Mouse (Mus musculus) limb, embryonic 14.5 days (tissue): ENCODE data around the gene Tpmt. TPM values are rescaled to one million over a fixed set of nuclear protein-coding genes. Genes with fewer than 3 reads are reported as not detected.

ENCODE experiments used
- ATAC-seq: fragments of 200-750 bp; cut with Nextera tagmentation; 2 replicates; pipeline ENCODE4 v1.8.0; 2017; ENCODE audit warnings: low read depth, moderate number of reproducible peaks, moderate TSS enrichment; ENCODE audit not compliant: low FRiP score
- DNase-seq: peaks from one replicate; pipeline ENCODE4 v3.0.0-alpha.2; 2015; ENCODE audit warnings: low spot score
- H3K27ac ChIP-seq: fragments of 300-500 bp; sonication (generic); replicated peaks from 2 replicates; pipeline ENCODE4 v1.5.1; 2014; ENCODE audit warnings: low read depth, mild to moderate bottlenecking, low read length, moderate library complexity, mixed read lengths
- H3K27me3 ChIP-seq: fragments of 300-500 bp; sonication (generic); 2 replicates; pipeline ENCODE4 v1.6.1; 2014; ENCODE audit warnings: low read length, mixed read lengths; ENCODE audit not compliant: control insufficient read depth, insufficient read depth
- H3K36me3 ChIP-seq: fragments of 300-500 bp; sonication (generic); 2 replicates; pipeline ENCODE4 v1.6.1; 2014; ENCODE audit warnings: mild to moderate bottlenecking, low read length, moderate library complexity, mixed read lengths; ENCODE audit not compliant: control insufficient read depth, insufficient read depth
- H3K4me1 ChIP-seq: fragments of 300-500 bp; sonication (generic); 2 replicates; pipeline ENCODE4 v1.6.1; 2014; ENCODE audit warnings: antibody characterized with exemption, low read length, mixed read lengths; ENCODE audit not compliant: control insufficient read depth, insufficient read depth
- H3K4me2 ChIP-seq: fragments of 300-500 bp; sonication (generic); replicated peaks from 2 replicates; pipeline ENCODE4 v1.6.1; 2014; ENCODE audit warnings: low read depth, mild to moderate bottlenecking, low read length, moderate library complexity; ENCODE audit not compliant: severe bottlenecking
- H3K4me3 ChIP-seq: fragments of 300-500 bp; sonication (generic); replicated peaks from 2 replicates; pipeline ENCODE4 v1.5.1; 2014; ENCODE audit warnings: low read length
- H3K9ac ChIP-seq: fragments of 300-500 bp; sonication (generic); 2 replicates; pipeline ENCODE4 v1.6.1; 2014; ENCODE audit warnings: mild to moderate bottlenecking, low read depth, low read length, moderate library complexity; ENCODE audit not compliant: severe bottlenecking
- H3K9me3 ChIP-seq: fragments of 300-500 bp; sonication (generic); 2 replicates; pipeline ENCODE4 v1.6.1; 2016; ENCODE audit warnings: low read length; ENCODE audit not compliant: control insufficient read depth
- POLR2A ChIP-seq: fragments of 200-500 bp; IDR thresholded peaks from 2 replicates; pipeline ENCODE4 v1.8.0; 2012; ENCODE audit warnings: inconsistent platforms, mild to moderate bottlenecking, moderate library complexity, borderline replicate concordance; ENCODE audit not compliant: insufficient read depth, insufficient read length; ENCODE audit errors: extremely low read depth
- WGBS: fragments of 180-500 bp; shearing (Covaris S2); extraction: QIAGEN DNeasy Blood & Tissue Kit; methylation state at CpG from one replicate; pipeline ENCODE4 v1.1.7; 2014; 5-methylcytosine and 5-hydroxymethylcytosine counted together
- polyA plus RNA-seq, 2 experiments: library from polyadenylated mRNA; depleted of rRNA in 1 of 2; stranded (reverse) in 1 of 2; unstranded in 1 of 2; fragments of >200 nt; fragmentation: Nextera tagmentation in 1 of 2; extraction: Ambion mirVana in 1 of 2; gene quantifications; 2 replicates each; pipeline versions ENCODE4 v1.2.1 to v1.2.3; 2012 to 2014

Gene Tpmt
- polyA plus RNA-seq, 2 experiments, result 13.0 to 17.3 TPM

DNA sequence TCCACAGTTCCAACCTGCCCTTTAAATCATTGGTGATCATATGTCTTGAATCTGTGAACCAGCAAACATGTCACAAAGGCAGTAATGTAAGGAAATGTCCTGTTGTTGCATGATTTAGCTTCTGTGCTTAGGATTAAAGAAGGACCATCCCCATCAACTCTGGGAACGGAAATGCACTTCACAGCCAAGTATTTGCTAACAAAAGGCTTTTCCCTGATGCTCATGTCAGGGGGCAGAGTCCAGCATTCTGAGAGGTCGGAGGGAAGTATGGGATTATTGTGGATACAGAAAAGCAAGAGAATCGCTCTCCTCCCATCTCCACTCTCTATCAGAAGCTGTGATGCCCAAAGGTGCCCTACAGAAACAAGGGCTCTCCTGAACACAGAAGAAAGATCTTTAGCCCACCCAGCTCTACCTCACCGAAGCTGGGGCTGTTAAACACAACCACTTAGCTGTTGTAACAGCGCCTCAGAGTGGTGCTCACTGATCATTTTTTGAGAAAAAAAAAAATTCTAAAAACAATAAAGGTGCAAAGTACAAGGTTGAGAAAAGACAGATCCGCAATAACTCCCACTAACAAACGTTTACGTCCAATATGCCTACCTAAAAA is 2.4 kb downstream of the Tpmt start:
- H3K4me2 ChIP-seq, result peak overlapping the region; percentile 97
- peak overlapping the region; percentile 63; the same call in 1 of the 2 replicates for H3K4me3 ChIP-seq
- ATAC-seq (no peak), DNase-seq (no peak)
- H3K9ac ChIP-seq, result no peak overlapping the region
- 0 out of 2 replicates have a peak, but pooled peaks cover 3% of the 10 kb centered on the region for H3K36me3 ChIP-seq
- no peak for TF ChIP-seq POLR2A
- no peaks in the 10 kb centered on the region for H3K27me3 ChIP-seq
- 52% methylated on average over 8 of the region's 8 CpGs for WGBS
- H3K9me3 ChIP-seq, result no peaks in the 10 kb centered on the region
- peak overlapping the region; percentile 46; the same call in 1 of the 2 replicates for H3K27ac ChIP-seq
- peaks cover 10% of the 10 kb centered on the region; the same call in 1 of the 2 replicates for H3K4me1 ChIP-seq

DNA sequence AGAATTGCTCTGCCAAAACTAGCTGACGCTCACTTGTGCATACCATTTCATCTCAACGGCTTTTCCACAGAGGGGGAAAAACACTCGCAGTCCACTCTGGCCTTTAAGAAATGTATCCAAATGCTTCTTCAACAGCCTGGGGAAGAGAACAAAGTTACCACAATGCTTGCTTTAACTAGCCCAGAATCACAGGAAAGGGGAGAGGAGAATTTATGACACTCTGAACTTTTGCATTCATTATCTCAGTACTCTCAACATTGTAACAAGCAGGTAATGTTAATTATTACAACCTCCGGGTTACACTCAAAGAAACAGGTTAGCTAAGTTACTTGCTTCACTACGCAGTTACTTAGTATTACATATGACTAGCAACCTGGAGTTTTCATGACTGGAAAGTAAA is 4.5 kb downstream of the Tpmt start:
- 88% methylated on average over 5 of the region's 5 CpGs for WGBS
- Histone ChIP-seq H3K9ac (no peak overlapping the region), H3K9me3 (no peaks in the 10 kb centered on the region), H3K36me3 (0 out of 2 replicates have a peak, but pooled peaks cover 3% of the 10 kb centered on the region), H3K27me3 (no peaks in the 10 kb centered on the region), H3K27ac (no peak overlapping the region), H3K4me1 (peaks cover 7% of the 10 kb centered on the region; the same call in 1 of the 2 replicates), H3K4me3 (no peak overlapping the region), H3K4me2 (no peak overlapping the region)
- no peak for DNase-seq
- TF ChIP-seq POLR2A, result no peak
- no peak for ATAC-seq

DNA sequence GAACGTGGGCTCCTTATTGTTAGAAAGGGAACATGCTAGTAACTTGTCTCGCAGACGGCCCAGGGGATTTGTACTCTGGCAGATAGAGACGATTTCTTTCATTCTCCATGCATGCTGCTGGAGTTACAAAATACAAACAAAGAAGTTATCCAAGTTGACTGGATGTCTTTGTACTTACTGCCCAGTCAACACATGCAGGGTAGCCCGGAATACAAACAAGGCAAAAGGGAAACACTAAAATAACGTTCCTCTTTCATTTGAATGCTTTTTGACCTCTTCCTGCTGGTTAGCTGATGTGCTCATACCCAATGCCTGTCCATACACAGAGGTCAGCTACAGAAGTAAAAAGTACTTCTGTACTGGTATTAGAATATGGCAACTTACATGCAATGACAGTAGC is 6.6 kb downstream of the Tpmt start:
- no peaks in the 10 kb centered on the region for H3K4me1 ChIP-seq
- no peak for DNase-seq
- H3K27ac ChIP-seq, result no peak overlapping the region
- H3K9ac ChIP-seq, result no peak overlapping the region
- 0 out of 2 replicates have a peak, but pooled peaks cover 3% of the 10 kb centered on the region for H3K36me3 ChIP-seq
- WGBS, result 88% methylated on average over 6 of the region's 6 CpGs
- TF ChIP-seq POLR2A, result no peak
- H3K4me2 ChIP-seq, result no peak overlapping the region
- no peak for ATAC-seq
- no peaks in the 10 kb centered on the region for H3K27me3 ChIP-seq
- H3K4me3 ChIP-seq, result no peak overlapping the region
- H3K9me3 ChIP-seq, result no peaks in the 10 kb centered on the region

DNA sequence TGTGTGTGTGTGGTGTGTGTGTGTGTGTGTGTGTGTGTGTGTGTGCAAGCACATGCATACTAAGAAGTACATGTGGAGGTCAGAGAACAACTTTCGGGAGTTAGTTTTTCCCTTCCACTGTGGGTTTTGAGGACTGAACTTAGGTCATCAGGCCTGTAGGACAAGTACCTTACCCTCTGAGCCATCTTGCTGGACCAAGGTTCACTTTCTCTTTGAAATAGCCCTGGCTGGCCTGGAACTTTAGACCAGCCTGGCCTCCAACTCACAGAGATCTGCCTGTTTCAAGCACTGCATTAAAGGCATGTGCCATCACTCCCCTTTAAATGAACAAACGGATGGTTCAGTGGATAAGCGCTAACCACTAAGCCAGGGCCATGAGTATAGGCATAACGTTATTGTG is 10.9 kb downstream of the Tpmt start:
- no peak overlapping the region for H3K4me3 ChIP-seq
- 0 out of 2 replicates have a peak, but pooled peaks cover 3% of the 10 kb centered on the region for H3K36me3 ChIP-seq
- TF ChIP-seq POLR2A, result no peak
- no peak overlapping the region for H3K4me2 ChIP-seq
- H3K27ac ChIP-seq, result no peak overlapping the region
- no peaks in the 10 kb centered on the region for H3K9me3 ChIP-seq
- no peak overlapping the region for H3K9ac ChIP-seq
- no peak for DNase-seq
- ATAC-seq, result no peak
- no peaks in the 10 kb centered on the region for H3K4me1 ChIP-seq
- no peaks in the 10 kb centered on the region for H3K27me3 ChIP-seq
- WGBS, result 89% methylated on average over 4 of the region's 4 CpGs

DNA sequence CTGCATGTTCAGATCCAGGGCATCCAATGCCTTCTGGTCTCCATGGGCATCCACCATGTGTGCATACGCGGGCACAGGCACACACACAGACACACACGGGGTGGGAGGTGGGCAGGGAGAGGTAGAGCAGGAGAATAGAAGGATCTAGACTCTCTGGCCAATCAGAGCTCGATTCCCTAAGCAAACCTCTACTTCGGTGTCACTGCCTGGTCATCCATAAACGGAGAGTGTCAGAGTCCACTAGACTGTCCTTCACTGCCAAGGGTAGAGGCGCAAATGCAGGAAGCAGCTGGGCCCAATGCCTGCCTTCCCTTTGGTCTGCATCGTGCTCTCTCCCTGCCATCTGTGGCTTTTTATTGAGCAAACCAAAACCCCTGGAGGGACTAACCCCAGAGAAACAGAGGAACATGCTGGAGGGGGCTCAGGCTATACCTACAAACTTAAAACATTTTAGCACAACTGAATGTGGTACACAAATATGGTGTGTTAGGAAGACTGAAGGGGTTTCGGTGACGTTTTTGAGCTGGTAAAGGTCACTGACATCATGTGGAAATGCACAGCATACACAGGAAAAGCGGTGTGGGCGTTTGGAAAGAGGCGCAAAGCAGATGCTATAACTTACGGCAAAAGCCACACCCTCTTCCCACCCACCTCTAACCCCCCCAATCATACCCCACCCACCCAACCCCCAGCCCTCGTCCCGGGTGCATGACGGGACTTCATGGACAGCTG is 14.0 kb downstream of the Tpmt start:
- H3K4me2 ChIP-seq, result no peak overlapping the region
- no peaks in the 10 kb centered on the region for H3K9me3 ChIP-seq
- no peaks in the 10 kb centered on the region for H3K36me3 ChIP-seq
- H3K4me3 ChIP-seq, result no peak overlapping the region
- no peak for ATAC-seq
- no peak for TF ChIP-seq POLR2A
- H3K9ac ChIP-seq, result no peak overlapping the region
- 76% methylated on average over 17 of the region's 17 CpGs for WGBS
- no peaks in the 10 kb centered on the region for H3K4me1 ChIP-seq
- H3K27me3 ChIP-seq, result no peaks in the 10 kb centered on the region
- H3K27ac ChIP-seq, result no peak overlapping the region
- DNase-seq, result no peak
